Mouse (Mus musculus): ENCODE measurements around the gene St3gal6. TPM values are rescaled to one million over a fixed set of nuclear protein-coding genes. Genes with fewer than 3 reads are reported as not detected.
A peak's percentile ranks its signal among the peaks of the same experiment; 100 is the strongest.
"Not testable (repeated sequence)": the region's sequence is repeated elsewhere in the genome, so short reads cannot be mapped to it uniquely, and the experiment has no call there.

Gene St3gal6
- total and polyA plus RNA-seq, 3 experiments = 4.0 to 8.9 TPM; not detected in 1

- H3K9me3 ChIP-seq (replicated peaks; ENCODE audit: insufficient read depth, low read length) = no peaks in the 10 kb centered on the region
- DNase-seq (ENCODE audit: low read depth, low spot score) = peak; percentile 49
- H3K27ac ChIP-seq (ENCODE audit: control insufficient read depth, low read depth, low read length) = no peak overlapping the region
- H3K9ac ChIP-seq (ENCODE audit: control insufficient read depth, low read depth, low read length, poor library complexity, severe bottlenecking) = no peak overlapping the region
- peaks cover 0 to 6% of the 10 kb centered on the region in 2 experiments; a peak in 1 of 4 replicates for H3K36me3 ChIP-seq (ENCODE audit: control insufficient read depth in 1 of 2, insufficient read depth in 2 of 2, low read length in 2 of 2)
- TF ChIP-seq RAD21 (IDR thresholded peaks at IDR 0.05; ENCODE audit: low read depth, low read length) (peak; percentile 79), MAZ (IDR thresholded peaks at IDR 0.05; ENCODE audit: low read depth, low read length) (no peak), GABPA (IDR thresholded peaks at IDR 0.05; ENCODE audit: low read depth, low read length) (no peak), SMC3 (IDR thresholded peaks at IDR 0.05; ENCODE audit: low read depth, low read length) (peak; percentile 89), ZNF384 (IDR thresholded peaks at IDR 0.05; ENCODE audit: low read depth, low read length) (peak; percentile 8; the same call in 1 of the 2 replicates), ZC3H11A (IDR thresholded peaks at IDR 0.05; ENCODE audit: low read depth, low read length) (peak; percentile 93), CTCF (IDR thresholded peaks at IDR 0.05 in 2 of 3, conservative IDR thresholded peaks at IDR 0.05 in 1 of 3; ENCODE audit: control insufficient read depth in 1 of 3, insufficient read depth in 1 of 3, low read depth in 2 of 3, low read length in 3 of 3, poor library complexity in 1 of 3, severe bottlenecking in 1 of 3) (peak; percentile 41 to 72 (median 50))
- no peak overlapping the region for H3K4me3 ChIP-seq (ENCODE audit: control insufficient read depth in 1 of 2, insufficient read depth in 1 of 2, low read depth in 2 of 2, low read length in 2 of 2)
- H3K27me3 ChIP-seq (ENCODE audit: control insufficient read depth in 1 of 2, insufficient read depth in 2 of 2, low read length in 2 of 2) = no peaks in the 10 kb centered on the region
- H3K79me2 ChIP-seq (ENCODE audit: control insufficient read depth, insufficient read depth, low read length, poor library complexity) = no peaks in the 10 kb centered on the region
- peaks cover 0 to 5% of the 10 kb centered on the region in 2 experiments; a peak in 3 of 4 replicates for H3K4me1 ChIP-seq (ENCODE audit: control insufficient read depth in 1 of 2, insufficient read depth in 2 of 2, low read length in 2 of 2)
These were observed 62.1 kb downstream of the St3gal6 start for GRCm38 (mm10) chr16:58461856-58462518.

GRCm38 (mm10) chr16:58460386-58460785, 63.7 kb downstream of the St3gal6 start:
- TF ChIP-seq MXI1 (IDR thresholded peaks at IDR 0.05; ENCODE audit: low read depth, low read length) (no peak), RCOR1 (IDR thresholded peaks at IDR 0.05; ENCODE audit: low read depth, low read length) (no peak)
- H3K79me2 ChIP-seq (ENCODE audit: control insufficient read depth, insufficient read depth, low read length, poor library complexity) = no peaks in the 10 kb centered on the region
- no peak for DNase-seq (ENCODE audit: low read depth, low spot score)
- H3K36me3 ChIP-seq (ENCODE audit: control insufficient read depth in 1 of 2, insufficient read depth in 2 of 2, low read length in 2 of 2) = peaks cover 0 to 9% of the 10 kb centered on the region in 2 experiments; a peak in 2 of 4 replicates
- H3K4me3 ChIP-seq (ENCODE audit: control insufficient read depth in 1 of 2, insufficient read depth in 1 of 2, low read depth in 2 of 2, low read length in 2 of 2) = no peak overlapping the region
- H3K4me1 ChIP-seq (ENCODE audit: control insufficient read depth in 1 of 2, insufficient read depth in 2 of 2, low read length in 2 of 2) = peaks cover 5% of the 10 kb centered on the region in 2 experiments; a peak in 3 of 4 replicates
- no peak overlapping the region for H3K27ac ChIP-seq (ENCODE audit: control insufficient read depth, low read depth, low read length)
- no peaks in the 10 kb centered on the region for H3K27me3 ChIP-seq (ENCODE audit: control insufficient read depth in 1 of 2, insufficient read depth in 2 of 2, low read length in 2 of 2)
- H3K9me3 ChIP-seq (replicated peaks; ENCODE audit: insufficient read depth, low read length) = no peaks in the 10 kb centered on the region
- H3K9ac ChIP-seq (ENCODE audit: control insufficient read depth, low read depth, low read length, poor library complexity, severe bottlenecking) = no peak overlapping the region

GRCm38 (mm10) chr16:58459966-58460365, 64.1 kb downstream of the St3gal6 start:
- peaks cover 0 to 13% of the 10 kb centered on the region in 2 experiments; a peak in 2 of 4 replicates for H3K36me3 ChIP-seq (ENCODE audit: control insufficient read depth in 1 of 2, insufficient read depth in 2 of 2, low read length in 2 of 2)
- H3K27me3 ChIP-seq (ENCODE audit: control insufficient read depth in 1 of 2, insufficient read depth in 2 of 2, low read length in 2 of 2); H3K4me3 ChIP-seq (ENCODE audit: control insufficient read depth in 1 of 2, insufficient read depth in 1 of 2, low read depth in 2 of 2, low read length in 2 of 2); H3K79me2 ChIP-seq (ENCODE audit: control insufficient read depth, insufficient read depth, low read length, poor library complexity); H3K4me1 ChIP-seq (ENCODE audit: control insufficient read depth in 1 of 2, insufficient read depth in 2 of 2, low read length in 2 of 2); H3K9me3 ChIP-seq (replicated peaks; ENCODE audit: insufficient read depth, low read length); H3K9ac ChIP-seq (ENCODE audit: control insufficient read depth, low read depth, low read length, poor library complexity, severe bottlenecking); DNase-seq (ENCODE audit: low read depth, low spot score); H3K27ac ChIP-seq (ENCODE audit: control insufficient read depth, low read depth, low read length): not testable (repeated sequence)

All from MEL (cell line).